Comparison of ENCODE assay signal across 28 mouse cellular contexts in genomic region chr7:129939266-129939665, GRCm38 (mm10).
DNase-seq lines count a peak whose midpoint lies in the region; ATAC-seq and TF ChIP-seq lines count a peak whose summit lies in the region.
"Had no signal": no experiment of that assay in that cellular context is flagged by ENCODE, and none has a peak within 500 bp of the region (broad histone marks: within the 10 kb centered on the region; RNA-seq: fewer than 3 reads in every experiment).

No protein-coding gene starts in this region.

- H3K9me3 ChIP-seq in forebrain, postnatal 0 days (ENCODE audit: low read length) = no peaks in the 10 kb centered on the region
- H3K9me3 ChIP-seq in forebrain, embryonic 13.5 days (replicated peaks) = peaks cover 3% of the 10 kb centered on the region; the same call in 1 of the 2 replicates
- H3K9me3 ChIP-seq in hindbrain, postnatal 0 days (ENCODE audit: low read length) = no peaks in the 10 kb centered on the region
- no peaks in the 10 kb centered on the region for H3K9me3 ChIP-seq in hindbrain, embryonic 16.5 days (ENCODE audit: control insufficient read depth, low read length)
- no peaks in the 10 kb centered on the region for H3K9me3 ChIP-seq in midbrain, postnatal 0 days (ENCODE audit: low read length)
- H3K9me3 ChIP-seq in midbrain, embryonic 10.5 days (replicated peaks) = no peaks in the 10 kb centered on the region
- H3K9me3 ChIP-seq: embryonic facial prominence, embryonic 13.5 days; embryonic facial prominence, embryonic 15.5 days; forebrain, embryonic 10.5 days; forebrain, embryonic 12.5 days; forebrain, embryonic 15.5 days had no signal

- H3K9ac ChIP-seq in forebrain, postnatal 0 days = no peak overlapping the region
- no peak overlapping the region for H3K9ac ChIP-seq in forebrain, embryonic 13.5 days
- no peak overlapping the region for H3K9ac ChIP-seq in hindbrain, postnatal 0 days (replicated peaks; ENCODE audit: low read length)
- H3K9ac ChIP-seq in hindbrain, embryonic 16.5 days (ENCODE audit: low read depth, low read length) = no peak overlapping the region
- H3K9ac ChIP-seq in midbrain, postnatal 0 days (replicated peaks; ENCODE audit: low read length, poor library complexity, severe bottlenecking) = no peak overlapping the region
- H3K9ac ChIP-seq: embryonic facial prominence, embryonic 13.5 days; embryonic facial prominence, embryonic 15.5 days; forebrain, embryonic 12.5 days; forebrain, embryonic 15.5 days had no signal

- H3K4me3 ChIP-seq in forebrain, postnatal 0 days (ENCODE audit: low read depth, low read length) = no peak overlapping the region
- no peak overlapping the region for H3K4me3 ChIP-seq in forebrain, embryonic 13.5 days
- no peak overlapping the region for H3K4me3 ChIP-seq in hindbrain, postnatal 0 days (ENCODE audit: low read length)
- no peak overlapping the region for H3K4me3 ChIP-seq in hindbrain, embryonic 16.5 days (ENCODE audit: low read length)
- no peak overlapping the region for H3K4me3 ChIP-seq in midbrain, postnatal 0 days (ENCODE audit: low read depth, low read length)
- H3K4me3 ChIP-seq in midbrain, embryonic 10.5 days = no peak overlapping the region
- H3K4me3 ChIP-seq: embryonic facial prominence, embryonic 13.5 days; embryonic facial prominence, embryonic 15.5 days; erythroblast, embryonic 14.5 days; forebrain, embryonic 10.5 days; forebrain, embryonic 12.5 days; forebrain, embryonic 15.5 days had no signal

- peak; percentile 27 for DNase-seq in forebrain, postnatal 0 days
- peak; percentile 24 for DNase-seq in hindbrain, postnatal 0 days (ENCODE audit: low spot score)
- peak; percentile 29 for DNase-seq in midbrain, postnatal 0 days (ENCODE audit: low spot score)
- no peak for DNase-seq in midbrain, embryonic 10.5 days (ENCODE audit: low spot score)
- DNase-seq in brain, embryonic 14.5 days (ENCODE audit: low read depth) = peak; percentile 25
- no peak for DNase-seq in urinary bladder, adult 18-20 months (ENCODE audit: low spot score in 2 of 2)
- DNase-seq: adrenal gland, adult 2 months; adrenal gland, postnatal 10 days; adrenal gland, postnatal 25 days; B cell, adult 2 months; cerebellum, adult 11 months; cerebellum, adult 18-20 months; cerebellum, adult 8-10 months; cerebellum, adult 9-11 months; cerebellum, postnatal 14 days; cerebellum, postnatal 36 days; embryo, embryonic 11 days had no signal

- WGBS in forebrain, postnatal 0 days = 61% methylated on average over 5 of the region's 5 CpGs
- 76% methylated on average over 5 of the region's 5 CpGs for WGBS in forebrain, embryonic 13.5 days
- 55% methylated on average over 5 of the region's 5 CpGs for WGBS in hindbrain, postnatal 0 days
- 67% methylated on average over 5 of the region's 5 CpGs for WGBS in hindbrain, embryonic 16.5 days
- 60% methylated on average over 5 of the region's 5 CpGs for WGBS in midbrain, postnatal 0 days
- WGBS in midbrain, embryonic 10.5 days = 82% methylated on average over 5 of the region's 5 CpGs

- no peaks in the 10 kb centered on the region for H3K27me3 ChIP-seq in forebrain, postnatal 0 days (ENCODE audit: insufficient read depth, low read length)
- H3K27me3 ChIP-seq in forebrain, embryonic 13.5 days = no peaks in the 10 kb centered on the region
- H3K27me3 ChIP-seq in hindbrain, postnatal 0 days (ENCODE audit: insufficient read depth, low read length) = no peaks in the 10 kb centered on the region
- H3K27me3 ChIP-seq in hindbrain, embryonic 16.5 days (replicated peaks; ENCODE audit: control insufficient read depth, insufficient read depth, low read length) = no peaks in the 10 kb centered on the region
- no peaks in the 10 kb centered on the region for H3K27me3 ChIP-seq in midbrain, postnatal 0 days (ENCODE audit: insufficient read depth, low read length)
- no peaks in the 10 kb centered on the region for H3K27me3 ChIP-seq in midbrain, embryonic 10.5 days (ENCODE audit: low read depth, poor library complexity, severe bottlenecking)
- H3K27me3 ChIP-seq: embryonic facial prominence, embryonic 13.5 days; embryonic facial prominence, embryonic 15.5 days; forebrain, embryonic 15.5 days; Patski had no signal

- H3K4me1 ChIP-seq in forebrain, postnatal 0 days (ENCODE audit: insufficient read depth) = no peaks in the 10 kb centered on the region
- no peaks in the 10 kb centered on the region for H3K4me1 ChIP-seq in forebrain, embryonic 13.5 days
- H3K4me1 ChIP-seq in hindbrain, postnatal 0 days (ENCODE audit: insufficient read depth, low read length) = no peaks in the 10 kb centered on the region
- H3K4me1 ChIP-seq in hindbrain, embryonic 16.5 days (ENCODE audit: control insufficient read depth, insufficient read depth, low read depth, low read length) = no peaks in the 10 kb centered on the region; the same call in 1 of the 2 replicates
- no peaks in the 10 kb centered on the region for H3K4me1 ChIP-seq in midbrain, postnatal 0 days (ENCODE audit: insufficient read depth, low read length)
- H3K4me1 ChIP-seq in midbrain, embryonic 10.5 days = no peaks in the 10 kb centered on the region
- H3K4me1 ChIP-seq: forebrain, embryonic 12.5 days; forebrain, embryonic 15.5 days had no signal

- no peak overlapping the region for H3K27ac ChIP-seq in forebrain, postnatal 0 days (ENCODE audit: low read depth, low read length)
- no peak overlapping the region for H3K27ac ChIP-seq in forebrain, embryonic 13.5 days
- no peak overlapping the region for H3K27ac ChIP-seq in hindbrain, postnatal 0 days
- H3K27ac ChIP-seq in hindbrain, embryonic 16.5 days (ENCODE audit: low read depth, low read length) = no peak overlapping the region
- H3K27ac ChIP-seq in midbrain, postnatal 0 days (ENCODE audit: low read depth, low read length) = no peak overlapping the region
- no peak overlapping the region for H3K27ac ChIP-seq in midbrain, embryonic 10.5 days (replicated peaks)
- H3K27ac ChIP-seq: embryonic facial prominence, embryonic 13.5 days; embryonic facial prominence, embryonic 15.5 days; forebrain, embryonic 10.5 days; forebrain, embryonic 12.5 days; forebrain, embryonic 15.5 days had no signal

- H3K4me2 ChIP-seq in forebrain, postnatal 0 days (ENCODE audit: low read depth) = no peak overlapping the region
- no peak overlapping the region for H3K4me2 ChIP-seq in forebrain, embryonic 13.5 days
- H3K4me2 ChIP-seq in hindbrain, postnatal 0 days (ENCODE audit: low read depth, low read length) = no peak overlapping the region
- no peak overlapping the region for H3K4me2 ChIP-seq in hindbrain, embryonic 16.5 days (ENCODE audit: low read length)
- H3K4me2 ChIP-seq in midbrain, postnatal 0 days (ENCODE audit: low read depth, low read length, poor library complexity, severe bottlenecking) = no peak overlapping the region
- H3K4me2 ChIP-seq: embryonic facial prominence, embryonic 13.5 days; embryonic facial prominence, embryonic 15.5 days; forebrain, embryonic 12.5 days; forebrain, embryonic 15.5 days had no signal

- ATAC-seq in forebrain, postnatal 0 days = peak; percentile 47; the same call in 1 of the 2 replicates
- ATAC-seq in forebrain, embryonic 13.5 days = no peak
- no peak for ATAC-seq in hindbrain, postnatal 0 days
- ATAC-seq in hindbrain, embryonic 16.5 days = no peak
- no peak for ATAC-seq in midbrain, postnatal 0 days (ENCODE audit: low FRiP score)
- ATAC-seq: CD4-positive, CD25-positive, alpha-beta regulatory T cell, adult 4 months; forebrain, embryonic 15.5 days; Patski had no signal

- no peaks in the 10 kb centered on the region for H3K36me3 ChIP-seq in forebrain, postnatal 0 days (ENCODE audit: insufficient read depth)
- H3K36me3 ChIP-seq in forebrain, embryonic 13.5 days (ENCODE audit: poor library complexity, severe bottlenecking) = no peaks in the 10 kb centered on the region
- no peaks in the 10 kb centered on the region for H3K36me3 ChIP-seq in hindbrain, postnatal 0 days (ENCODE audit: insufficient read depth, low read length)
- no peaks in the 10 kb centered on the region for H3K36me3 ChIP-seq in hindbrain, embryonic 16.5 days (ENCODE audit: control insufficient read depth, insufficient read depth, low read length)
- H3K36me3 ChIP-seq in midbrain, postnatal 0 days (ENCODE audit: insufficient read depth, low read length) = no peaks in the 10 kb centered on the region
- H3K36me3 ChIP-seq in midbrain, embryonic 10.5 days = no peaks in the 10 kb centered on the region
- H3K36me3 ChIP-seq: embryonic facial prominence, embryonic 13.5 days; embryonic facial prominence, embryonic 15.5 days; forebrain, embryonic 10.5 days; forebrain, embryonic 12.5 days; forebrain, embryonic 15.5 days; G1E had no signal

- TF ChIP-seq POLR2A in brain, embryonic 14.5 days (IDR thresholded peaks at IDR 0.05; ENCODE audit: borderline replicate concordance, extremely low read depth, insufficient read depth, insufficient read length, poor library complexity, severe bottlenecking) = no peak

- TF ChIP-seq CTCF in forebrain, postnatal 0 days (IDR thresholded peaks at IDR 0.05; ENCODE audit: low read depth) = no peak
- TF ChIP-seq CTCF in hindbrain, postnatal 0 days (IDR thresholded peaks at IDR 0.05; ENCODE audit: low read depth) = no peak
- TF ChIP-seq CTCF in midbrain, postnatal 0 days (IDR thresholded peaks at IDR 0.05) = no peak
- TF ChIP-seq CTCF in brain, embryonic 14.5 days (IDR thresholded peaks at IDR 0.05; ENCODE audit: borderline replicate concordance, extremely low read depth, insufficient read depth, insufficient read length) = no peak

Comparison
In these comparisons a context has a peak if more than half of its experiments do, and no peak if none do; other contexts are left out.
1. DNase-seq: peak in forebrain, postnatal 0 days (single experiment), hindbrain, postnatal 0 days (single experiment), midbrain, postnatal 0 days (single experiment) and brain, embryonic 14.5 days (single experiment); none in midbrain, embryonic 10.5 days (single experiment) and urinary bladder, adult 18-20 months (0 of 2).